Mouse (Mus musculus) mouse embryonic stem cell (cell line): Measurements from ENCODE around the gene Gm3173.
"Not testable (repeated sequence)": the region's sequence is repeated elsewhere in the genome, so short reads cannot be mapped to it uniquely, and the experiment has no call there.

Experiments used
- in situ Hi-C, 2 experiments: fragments of 300-500 bp; cut with MboI; formaldehyde crosslinking; loops; 1 replicate in 1 of 2; 3 replicates in 1 of 2; pipeline ENCODE4 v1.14.3; 2019 to 2020; ENCODE audit warnings: low sequenced_read_pairs in 2 of 2, low pct_unique_long_range_greater_than_20kb in 1 of 2, mixed read lengths in 1 of 2; ENCODE audit not compliant: unreplicated experiment in 1 of 2

The Gm3173 gene

DNA sequence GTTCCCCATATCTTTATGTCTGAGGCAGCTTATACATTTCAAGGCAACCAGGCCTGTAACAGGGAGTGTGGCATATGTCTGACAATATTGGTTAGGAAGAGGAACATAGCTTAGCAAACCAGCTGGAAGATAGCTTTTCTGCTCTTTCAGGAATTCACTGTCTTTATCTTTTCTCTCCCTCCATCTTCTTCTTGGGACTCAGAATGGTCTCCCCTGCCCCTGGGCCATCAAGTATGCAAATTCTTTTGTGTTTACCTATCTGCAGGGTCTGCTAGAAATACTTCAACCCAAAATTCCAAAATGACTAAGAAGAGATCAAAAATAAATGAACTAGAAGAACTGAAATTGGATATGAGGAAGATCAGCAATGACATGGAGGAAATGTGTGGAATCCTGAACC, at the start of gene Gm3173:
TSS of gene Gm3173 (plus strand) at position 301 of the 400 bp plus-strand sequence.
- in situ Hi-C loops: not testable (repeated sequence)

- in situ Hi-C loops: not testable (repeated sequence)
Observed at GRCm38 (mm10) chr14:4385606-4386005, 45.2 kb upstream of the Gm3173 start.

GRCm38 (mm10) chr14:4392841-4393530, 37.8 kb upstream of the Gm3173 start:
- in situ Hi-C loops: not testable (repeated sequence)

- in situ Hi-C loops: not testable (repeated sequence)
Observed at GRCm38 (mm10) chr14:4397226-4397625, 33.6 kb upstream of the Gm3173 start, which contains the start of gene Gm3159. TSS of gene Gm3159 (plus strand) at chr14:4397526.

GRCm38 (mm10) chr14:4398624-4399023, 32.2 kb upstream of the Gm3173 start:
- in situ Hi-C loops: not testable (repeated sequence)

- in situ Hi-C loops: not testable (repeated sequence)
Observed at GRCm38 (mm10) chr14:4400115-4400789, 30.5 kb upstream of the Gm3173 start.

DNA sequence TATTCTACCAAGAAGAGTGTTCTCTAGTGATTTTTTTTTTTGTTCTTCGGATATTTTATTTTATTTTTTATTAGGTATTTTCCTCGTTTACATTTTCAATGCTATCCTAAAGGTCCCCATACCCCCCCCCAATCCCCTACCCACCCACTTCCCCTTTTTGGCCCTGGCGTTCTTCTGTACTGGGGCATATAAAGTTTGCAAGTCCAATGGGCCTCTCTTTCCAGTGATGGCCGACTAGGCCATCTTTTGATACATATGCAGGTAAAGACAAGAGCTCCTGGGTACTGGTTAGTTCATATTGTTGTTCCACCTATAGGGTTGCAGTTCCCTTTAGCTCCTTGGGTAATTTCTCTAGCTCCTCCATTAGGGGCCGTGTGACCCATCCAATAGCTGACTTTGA, 29.5 kb upstream of the Gm3173 start:
- in situ Hi-C loops: not testable (repeated sequence)

DNA sequence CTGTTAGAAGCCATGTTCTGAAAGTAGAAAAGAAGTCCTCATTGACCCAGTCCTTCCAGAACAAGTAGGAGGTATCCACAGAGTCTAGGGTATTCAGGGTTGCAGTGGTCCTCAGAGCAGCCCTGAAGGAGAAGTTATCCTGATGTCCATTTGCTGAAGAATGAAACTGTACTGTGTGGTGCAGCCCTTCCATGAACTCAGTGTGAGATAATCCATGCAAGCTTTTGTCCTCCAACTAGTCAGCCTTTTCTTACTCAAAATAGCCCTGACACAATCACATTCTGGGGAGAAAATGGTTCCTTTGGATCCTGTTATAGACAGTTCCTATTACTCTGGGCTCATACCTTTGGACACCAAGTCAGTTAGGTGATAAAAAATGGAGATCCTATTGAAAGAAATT, 27.0 kb upstream of the Gm3173 start:
- in situ Hi-C loops: not testable (repeated sequence)

DNA sequence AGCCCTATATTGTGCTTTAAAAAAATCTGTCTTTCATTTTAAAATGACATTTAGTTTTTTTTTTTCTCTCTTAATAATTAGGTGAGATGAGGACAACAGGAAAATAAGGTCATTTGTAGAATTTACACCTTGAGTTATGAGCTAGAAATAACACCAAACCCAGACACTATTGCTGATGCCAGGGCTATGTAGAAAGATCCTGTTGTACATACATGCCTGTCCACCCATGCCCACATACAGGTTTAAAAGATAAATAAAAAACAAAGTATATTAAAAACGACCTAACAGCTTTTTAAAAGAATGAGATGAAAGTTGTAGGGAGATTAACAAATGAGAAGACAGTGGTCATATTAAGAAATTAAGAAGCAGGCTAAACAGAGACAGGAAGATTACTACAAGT, 20.9 kb upstream of the Gm3173 start:
- in situ Hi-C loops: not testable (repeated sequence)

DNA sequence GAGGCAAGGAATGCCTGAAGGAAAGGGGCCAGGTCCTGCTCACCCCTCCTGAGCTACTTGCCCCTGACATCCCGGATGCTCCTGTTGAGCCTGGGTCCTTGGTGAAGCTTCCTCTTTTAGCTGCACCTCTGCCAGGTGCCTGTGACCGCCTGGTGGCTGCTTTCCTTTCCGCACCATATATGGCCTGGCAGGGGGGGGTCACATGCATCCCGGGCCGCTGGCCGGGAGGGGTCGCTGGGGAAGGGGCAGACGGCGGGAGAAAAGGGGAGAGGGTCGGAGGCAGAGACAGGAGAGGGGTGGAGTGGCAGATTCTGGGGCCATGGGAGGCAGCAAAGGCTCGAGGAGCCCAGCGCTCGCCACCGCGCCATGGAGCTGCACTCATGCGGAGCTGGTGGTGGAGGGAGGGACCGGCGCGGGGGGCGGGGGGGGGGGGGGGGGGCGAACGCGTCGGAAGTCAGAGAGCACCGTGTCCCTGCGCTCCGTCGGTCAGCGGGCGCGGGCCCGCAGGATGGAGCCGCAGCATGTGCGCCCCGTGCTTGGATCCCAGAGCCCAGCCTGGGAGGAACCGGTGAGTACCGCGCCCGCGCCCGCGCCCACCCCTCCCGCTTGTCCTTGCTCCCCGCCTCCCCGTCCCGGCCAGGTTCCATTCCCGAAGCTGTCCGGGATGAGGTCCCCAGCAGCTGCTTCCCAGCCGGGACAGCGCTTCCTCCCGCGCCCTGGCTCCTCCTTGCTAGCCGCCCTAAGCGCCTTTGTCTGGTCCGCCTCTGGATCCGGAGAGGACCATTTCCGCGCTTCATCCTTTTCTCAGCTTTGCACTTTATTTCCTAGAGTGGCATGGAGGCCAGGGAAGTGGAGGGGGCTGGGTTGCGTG, 15.6 kb upstream of the Gm3173 start, which contains the start of gene Gm3164:
TSS of gene Gm3164 (plus strand) at position 484 of the 871 bp plus-strand sequence.
- in situ Hi-C loops: not testable (repeated sequence)

DNA sequence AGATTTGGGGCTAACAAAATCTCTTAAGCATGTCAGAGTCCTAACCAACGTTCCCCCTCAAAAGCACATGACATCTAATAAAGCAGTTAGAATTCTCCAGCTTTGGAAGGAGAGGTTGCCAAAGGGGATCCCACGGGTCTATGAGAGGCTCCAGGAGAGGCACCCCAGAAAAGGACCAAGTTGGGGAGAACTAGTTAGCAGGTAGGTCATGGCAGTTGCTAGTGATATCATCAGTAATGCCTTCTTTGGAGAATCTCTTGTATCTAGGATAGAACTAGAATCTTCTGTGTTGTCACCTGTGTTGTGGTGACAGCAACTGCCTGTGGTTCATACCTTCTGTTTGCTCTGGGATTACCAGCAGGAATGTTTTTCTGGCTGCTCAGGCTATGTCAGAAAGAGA, 50.7 kb downstream of the Gm3173 start, which contains the start of gene Gm3182:
TSS of gene Gm3182 (plus strand) at position 301 of the 400 bp plus-strand sequence.
- in situ Hi-C loops: not testable (repeated sequence)

DNA sequence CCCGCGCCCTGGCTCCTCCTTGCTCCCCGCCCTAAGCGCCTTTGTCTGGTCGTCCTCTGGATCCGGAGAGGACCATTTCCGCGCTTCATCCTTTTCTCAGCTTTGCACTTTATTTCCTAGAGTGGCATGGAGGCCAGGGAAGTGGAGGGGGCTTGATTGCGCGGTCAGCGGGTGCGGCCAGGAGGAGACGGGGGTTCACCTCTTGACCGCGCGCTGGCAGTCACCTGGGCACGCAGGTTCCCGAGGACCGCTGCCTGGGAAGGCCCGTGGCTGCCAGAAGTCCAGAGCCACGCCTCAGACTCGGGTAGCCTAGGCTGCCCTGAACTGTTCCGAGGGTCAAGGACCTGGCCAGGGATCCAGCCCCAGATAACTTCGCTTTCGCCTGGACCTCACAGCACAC, 68.6 kb downstream of the Gm3173 start:
- in situ Hi-C loops: not testable (repeated sequence)

GRCm38 (mm10) chr14:4555105-4555504, 124.3 kb downstream of the Gm3173 start, which contains the start of gene Gm3047:
TSS of gene Gm3047 (plus strand) at chr14:4555405.
- in situ Hi-C loops: not testable (repeated sequence)
